Mouse (Mus musculus) brain, embryonic 14.5 days (tissue): ENCODE data around the gene Tbl3. TPM values are rescaled to one million over a fixed set of nuclear protein-coding genes. Genes with fewer than 3 reads are reported as not detected.
"Not testable (repeated sequence)": the region's sequence is repeated elsewhere in the genome, so short reads cannot be mapped to it uniquely, and the experiment has no call there.

Source experiments
- DNase-seq: peaks from one replicate; pipeline ENCODE4 v3.0.0-alpha.2; 2011; ENCODE audit warnings: low read depth
- CTCF ChIP-seq: fragments of 200-500 bp; IDR thresholded peaks from 2 replicates; pipeline ENCODE4 v1.5.1; 2012; ENCODE audit warnings: inconsistent platforms, mild to moderate bottlenecking, moderate library complexity, borderline replicate concordance; ENCODE audit not compliant: insufficient read depth, insufficient read length; ENCODE audit errors: extremely low read depth
- POLR2A ChIP-seq: fragments of 200-500 bp; IDR thresholded peaks from 2 replicates; pipeline ENCODE4 v1.6.1; 2012; ENCODE audit warnings: mild to moderate bottlenecking, inconsistent platforms, borderline replicate concordance; ENCODE audit not compliant: poor library complexity, insufficient read depth, insufficient read length, severe bottlenecking; ENCODE audit errors: extremely low read depth
- polyA plus RNA-seq: library from polyadenylated mRNA; depleted of rRNA; stranded (reverse); fragments of >200 nt; gene quantifications from 2 replicates; pipeline ENCODE4 v1.2.3, GENCODE M21; 2012; rRNA removed

Gene Tbl3
- polyA plus RNA-seq, 1 experiment: 75.0 TPM

GRCm38 (mm10) chr17:24667416-24667815 is 40.0 kb downstream of the Tbl3 start:
- TF ChIP-seq CTCF: peak; percentile 72; the same call in 1 of the 2 replicates
- no peak for TF ChIP-seq POLR2A
- peak; percentile 68 for DNase-seq

GRCm38 (mm10) chr17:24667011-24667410 is 40.4 kb downstream of the Tbl3 start:
- DNase-seq: not testable (repeated sequence)

GRCm38 (mm10) chr17:24658017-24658758 is 49.3 kb downstream of the Tbl3 start, which contains the start of gene Npw:
Gene Npw (minus strand): TSS chr17:24658457.
- no peak for DNase-seq
- TF ChIP-seq CTCF (no peak), POLR2A (no peak)

GRCm38 (mm10) chr17:24654969-24655368 is 52.5 kb downstream of the Tbl3 start:
- TF ChIP-seq CTCF: no peak
- TF ChIP-seq POLR2A: no peak
- DNase-seq: no peak

- DNase-seq: peak; percentile 81
These were observed 53.3 kb downstream of the Tbl3 start for GRCm38 (mm10) chr17:24653967-24654710.

GRCm38 (mm10) chr17:24651835-24652234 is 55.6 kb downstream of the Tbl3 start:
- DNase-seq: no peak
- TF ChIP-seq POLR2A (no peak), CTCF (no peak)

More at GRCm38 (mm10) chr17:24653967-24654710, 53.3 kb downstream of the Tbl3 start:
- peak; percentile 94 for TF ChIP-seq CTCF
- TF ChIP-seq POLR2A: no peak

- TF ChIP-seq POLR2A (no peak), CTCF (no peak)
- no peak for DNase-seq
These were observed 56.7 kb downstream of the Tbl3 start for GRCm38 (mm10) chr17:24650766-24651165.

- peak; percentile 56 for DNase-seq
- no peak for TF ChIP-seq CTCF
- no peak for TF ChIP-seq POLR2A
These were observed 57.3 kb downstream of the Tbl3 start, which contains the start of gene Slc9a3r2 for GRCm38 (mm10) chr17:24650070-24650616. Gene Slc9a3r2 (minus strand): TSS chr17:24650327.

GRCm38 (mm10) chr17:24649581-24650069 is 57.8 kb downstream of the Tbl3 start:
- DNase-seq: no peak

GRCm38 (mm10) chr17:24648731-24649377 is 58.6 kb downstream of the Tbl3 start:
- TF ChIP-seq POLR2A: no peak
- no peak for TF ChIP-seq CTCF
- no peak for DNase-seq

More at GRCm38 (mm10) chr17:24649581-24650069, 57.8 kb downstream of the Tbl3 start:
- no peak for TF ChIP-seq POLR2A
- no peak for TF ChIP-seq CTCF

Other genes starting within 250 kb of the Tbl3 start
- 89.5 and 99.5 TPM in 2 replicates for gene E4f1, start 237.3 kb downstream of the Tbl3 start, polyA plus RNA-seq
- gene Pgp, start 237.3 kb downstream of the Tbl3 start, polyA plus RNA-seq: 49.6 and 52.2 TPM in 2 replicates
- 0.48 and 0.77 TPM in 2 replicates for gene Bricd5, start 233.8 kb downstream of the Tbl3 start, polyA plus RNA-seq
- 47.1 and 53.7 TPM in 2 replicates for gene Mlst8, start 228.6 kb downstream of the Tbl3 start, polyA plus RNA-seq
- 91.5 and 142 TPM in 2 replicates for gene Caskin1, start 219.1 kb downstream of the Tbl3 start, polyA plus RNA-seq
- gene Traf7, start 179.7 kb downstream of the Tbl3 start, polyA plus RNA-seq: 310 and 422 TPM in 2 replicates
- 3.2 and 5.6 TPM in 2 replicates for gene Rab26, start 173.4 kb downstream of the Tbl3 start, polyA plus RNA-seq
- 65.9 and 74.2 TPM in 2 replicates for gene Pkd1, start 157.8 kb downstream of the Tbl3 start, polyA plus RNA-seq
- 189 and 190 TPM in 2 replicates for gene Tsc2, start 75.0 kb downstream of the Tbl3 start, polyA plus RNA-seq
- 10.4 and 15.3 TPM in 2 replicates for gene Nthl1, start 75.0 kb downstream of the Tbl3 start, polyA plus RNA-seq
- 30.7 and 34.3 TPM in 2 replicates for gene Slc9a3r2, start 57.3 kb downstream of the Tbl3 start, polyA plus RNA-seq
- gene Npw, start 49.2 kb downstream of the Tbl3 start, polyA plus RNA-seq: 0.23 TPM in 1 of 2 replicates, not detected in the other
- 76.3 and 102 TPM in 2 replicates for gene Zfp598, start 38.0 kb downstream of the Tbl3 start, polyA plus RNA-seq
- gene Syngr3, start 17.7 kb downstream of the Tbl3 start, polyA plus RNA-seq: 82.5 and 94.2 TPM in 2 replicates
- gene Gfer, start 11.5 kb downstream of the Tbl3 start, polyA plus RNA-seq: 28.8 and 29.2 TPM in 2 replicates
- 7.6 and 10.7 TPM in 2 replicates for gene Noxo1, start 11.4 kb downstream of the Tbl3 start, polyA plus RNA-seq
- gene Rnf151, start 10.4 kb upstream of the Tbl3 start, polyA plus RNA-seq: 0.54 and 0.64 TPM in 2 replicates
- gene Rps2, start 10.5 kb upstream of the Tbl3 start, polyA plus RNA-seq: 1,770 and 1,849 TPM in 2 replicates
- 245 and 253 TPM in 2 replicates for gene Ndufb10, start 16.8 kb upstream of the Tbl3 start, polyA plus RNA-seq
- gene Rpl3l, start 20.2 kb upstream of the Tbl3 start, polyA plus RNA-seq: 0.05 and 0.08 TPM in 2 replicates
- 28.0 and 31.5 TPM in 2 replicates for gene Msrb1, start 29.0 kb upstream of the Tbl3 start, polyA plus RNA-seq
- 0.69 and 0.88 TPM in 2 replicates for gene Hs3st6, start 45.3 kb upstream of the Tbl3 start, polyA plus RNA-seq
- gene Meiob, start 96.6 kb upstream of the Tbl3 start, polyA plus RNA-seq: not detected in 2 replicates
- 39.7 and 46.3 TPM in 2 replicates for gene Hagh, start 132.5 kb upstream of the Tbl3 start, polyA plus RNA-seq
- gene Fahd1, start 142.7 kb upstream of the Tbl3 start, polyA plus RNA-seq: 13.9 and 14.8 TPM in 2 replicates
- 0.14 TPM in 1 of 2 replicates, not detected in the other for gene Igfals, start 158.3 kb upstream of the Tbl3 start, polyA plus RNA-seq
- 29.5 and 36.3 TPM in 2 replicates for gene Nubp2, start 178.7 kb upstream of the Tbl3 start, polyA plus RNA-seq
- gene Spsb3, start 179.0 kb upstream of the Tbl3 start, polyA plus RNA-seq: 84.5 and 105 TPM in 2 replicates
- 41.0 and 50.3 TPM in 2 replicates for gene Eme2, start 187.4 kb upstream of the Tbl3 start, polyA plus RNA-seq
- gene Mrps34, start 187.5 kb upstream of the Tbl3 start, polyA plus RNA-seq: 94.6 and 120 TPM in 2 replicates
- 71.5 and 91.4 TPM in 2 replicates for gene Nme3, start 188.8 kb upstream of the Tbl3 start, polyA plus RNA-seq
- gene Mapk8ip3, start 229.3 kb upstream of the Tbl3 start, polyA plus RNA-seq: 217 and 242 TPM in 2 replicates